Mouse (Mus musculus) kidney, adult 11 months (tissue): ENCODE measurements around the gene Tbx18.

Source experiments
- DNase-seq: peaks from one replicate; pipeline ENCODE4 v3.0.0; 2022

Tbx18 gene

GRCm38 (mm10) chr9:87708151-87708550 lies 22.9 kb downstream of the Tbx18 start:
- DNase-seq: peak; percentile 4

GRCm38 (mm10) chr9:87702267-87702666 lies 28.8 kb downstream of the Tbx18 start:
- no peak for DNase-seq

GRCm38 (mm10) chr9:87686981-87687380 lies 44.1 kb downstream of the Tbx18 start:
- DNase-seq: no peak

- no peak for DNase-seq
Observed at GRCm38 (mm10) chr9:87682247-87682646, 48.8 kb downstream of the Tbx18 start.
